Mouse (Mus musculus) heart, embryonic 13.5 days (tissue): ENCODE measurements around the gene Akr1c21. TPM values are rescaled to one million over a fixed set of nuclear protein-coding genes. Genes with fewer than 3 reads are reported as not detected.

Experiments used
- polyA plus RNA-seq: library from polyadenylated mRNA; unstranded; fragments of >200 nt; fragmentation: Nextera tagmentation; extraction: Ambion mirVana; gene quantifications from 2 replicates; pipeline ENCODE4 v1.2.1, GENCODE M21; 2015

Gene Akr1c21
- polyA plus RNA-seq, 1 experiment from 2014 or later = not detected

Other genes starting within 250 kb of the Akr1c21 start
- gene Akr1c6, start 139.8 kb upstream of the Akr1c21 start, polyA plus RNA-seq = not detected in 2 replicates
- gene Akr1c20, start 50.7 kb upstream of the Akr1c21 start, polyA plus RNA-seq = not detected in 2 replicates
- gene Akr1e1, start 35.1 kb downstream of the Akr1c21 start, polyA plus RNA-seq = 40.7 and 46.4 TPM in 2 replicates